Mouse (Mus musculus) cerebellum, adult (tissue): ENCODE data around the gene Map4k2.

Experiments
- ATAC-seq: cut with Nextera tagmentation; 2 replicates; pipeline ENCODE4 v1.9.2; 2017; ENCODE audit warnings: mild to moderate bottlenecking, moderate library complexity, mixed read lengths; ENCODE audit not compliant: insufficient number of reproducible peaks, low FRiP score, low TSS enrichment

Gene Map4k2

DNA sequence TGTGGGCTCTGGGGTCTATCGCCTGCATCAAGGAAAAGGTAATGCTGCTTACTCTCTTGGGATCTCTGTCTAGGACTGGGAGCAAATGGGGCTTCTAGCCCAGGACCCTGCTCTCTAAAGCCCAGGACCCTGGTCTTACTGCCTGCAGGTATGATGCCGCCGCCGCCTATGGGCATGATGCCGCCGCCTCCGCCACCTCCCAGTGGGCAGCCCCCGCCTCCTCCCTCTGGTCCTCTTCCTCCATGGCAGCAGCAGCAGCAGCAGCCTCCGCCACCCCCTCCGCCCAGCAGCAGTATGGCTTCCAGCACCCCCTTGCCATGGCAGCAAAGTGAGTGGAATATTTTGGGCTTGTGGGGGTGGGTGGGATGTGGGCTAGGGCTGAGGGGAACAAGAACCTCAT, 33.6 kb downstream of the Map4k2 start:
- no peak for ATAC-seq

DNA sequence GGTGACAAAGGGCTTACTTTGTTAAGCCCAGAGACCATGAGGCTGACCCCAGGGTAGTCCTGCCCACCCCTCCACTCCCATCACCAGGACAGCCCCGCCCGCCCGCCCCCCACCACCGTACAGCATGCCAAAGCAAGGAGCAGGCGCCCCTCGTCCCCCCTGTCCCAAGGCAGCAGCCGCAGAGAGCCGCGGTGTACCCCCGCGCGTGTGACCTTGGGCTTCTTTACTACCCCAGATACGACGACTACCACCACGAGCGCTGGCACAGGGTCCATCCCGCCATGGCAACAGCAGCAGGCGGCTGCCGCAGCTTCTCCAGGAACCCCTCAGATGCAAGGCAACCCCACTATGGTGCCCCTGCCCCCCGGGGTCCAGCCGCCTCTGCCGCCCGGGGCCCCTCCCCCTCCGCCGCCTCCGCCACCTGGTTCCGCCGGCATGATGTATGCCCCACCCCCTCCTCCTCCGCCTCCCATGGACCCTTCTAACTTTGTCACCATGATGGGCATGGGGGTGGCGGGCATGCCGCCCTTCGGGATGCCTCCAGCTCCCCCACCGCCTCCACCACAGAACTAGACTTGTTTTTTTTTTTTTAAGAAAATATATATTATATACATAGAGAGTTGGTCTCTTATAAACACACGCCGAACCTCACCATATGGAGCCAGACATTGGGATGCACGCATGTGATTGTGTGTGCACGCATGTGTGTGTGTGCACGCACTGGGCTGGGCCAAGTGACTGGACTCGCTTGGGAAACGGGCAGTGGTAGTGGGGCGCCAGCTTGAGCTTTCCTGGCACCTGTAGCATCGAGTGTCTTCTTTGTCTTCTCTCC, 34.7 kb downstream of the Map4k2 start:
- ATAC-seq, result no peak

DNA sequence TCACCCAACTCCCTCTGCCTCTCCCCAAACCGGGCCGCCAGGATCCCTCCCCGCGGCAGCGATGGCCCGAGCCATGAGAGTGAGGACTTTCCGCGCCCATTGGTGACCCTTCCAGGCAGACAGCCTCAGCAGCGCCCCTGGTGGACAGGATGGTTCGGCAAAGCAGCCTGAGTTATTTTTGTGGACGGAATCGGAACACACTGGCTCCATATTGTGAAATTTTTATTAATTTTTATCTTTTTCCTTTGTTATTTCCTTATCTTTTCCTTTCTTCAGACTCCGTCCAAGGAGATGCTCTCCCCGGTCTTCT, 35.3 kb downstream of the Map4k2 start:
- no peak for ATAC-seq

DNA sequence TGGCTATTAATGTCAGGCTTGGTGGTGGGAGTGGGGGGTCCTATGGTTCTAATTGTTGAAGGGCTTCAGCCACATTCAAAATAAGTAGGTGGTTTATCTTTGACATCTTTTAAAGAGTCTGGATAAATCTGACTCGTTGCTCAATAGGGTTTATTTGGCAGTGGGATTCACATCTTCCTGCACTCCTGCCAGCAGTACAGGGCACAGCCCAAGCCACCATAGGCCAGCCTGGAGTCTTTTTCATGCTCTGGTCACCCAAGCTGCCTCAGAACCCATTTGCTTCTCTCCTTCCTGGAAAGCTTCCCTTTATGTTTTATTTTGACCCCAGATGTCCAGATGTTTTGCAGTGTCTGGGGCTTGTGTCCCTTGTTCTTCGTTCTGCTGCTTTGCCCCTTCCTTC, 35.7 kb downstream of the Map4k2 start:
- no peak for ATAC-seq

DNA sequence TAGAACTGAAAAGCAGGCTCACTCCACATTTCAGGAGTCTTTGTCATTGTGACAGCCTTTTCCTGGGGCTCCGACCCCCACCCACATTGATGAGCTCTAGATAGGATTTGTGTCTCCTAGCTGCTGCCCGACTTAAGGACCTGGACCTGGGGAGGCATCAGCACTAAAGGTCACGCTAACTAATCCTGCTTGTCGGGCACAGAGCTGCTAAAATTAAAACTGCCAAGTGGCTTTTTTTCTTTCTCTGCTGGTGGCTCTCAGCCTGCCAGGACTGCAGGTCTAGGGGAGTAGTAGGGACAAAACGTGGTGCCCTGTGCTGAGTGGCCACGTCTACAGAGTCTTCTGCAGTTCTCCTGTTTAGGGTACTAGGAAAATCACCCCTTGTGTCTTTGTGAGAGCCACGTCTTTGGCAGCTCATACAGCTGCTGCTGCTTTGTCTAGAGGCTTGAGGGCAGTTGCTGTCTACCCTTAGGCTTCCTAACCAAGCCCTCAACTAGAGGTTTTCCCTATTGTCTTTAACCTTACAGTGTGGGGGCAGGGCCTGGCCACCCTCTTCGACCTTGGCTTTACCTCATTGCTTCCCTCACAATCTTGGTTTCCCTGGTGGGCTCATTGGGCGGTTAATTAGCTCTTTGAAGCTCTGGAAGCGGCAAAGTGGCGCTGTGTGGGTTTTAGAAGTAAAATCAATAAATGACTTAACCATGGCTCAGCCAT, 36.5 kb downstream of the Map4k2 start:
- ATAC-seq, result no peak

DNA sequence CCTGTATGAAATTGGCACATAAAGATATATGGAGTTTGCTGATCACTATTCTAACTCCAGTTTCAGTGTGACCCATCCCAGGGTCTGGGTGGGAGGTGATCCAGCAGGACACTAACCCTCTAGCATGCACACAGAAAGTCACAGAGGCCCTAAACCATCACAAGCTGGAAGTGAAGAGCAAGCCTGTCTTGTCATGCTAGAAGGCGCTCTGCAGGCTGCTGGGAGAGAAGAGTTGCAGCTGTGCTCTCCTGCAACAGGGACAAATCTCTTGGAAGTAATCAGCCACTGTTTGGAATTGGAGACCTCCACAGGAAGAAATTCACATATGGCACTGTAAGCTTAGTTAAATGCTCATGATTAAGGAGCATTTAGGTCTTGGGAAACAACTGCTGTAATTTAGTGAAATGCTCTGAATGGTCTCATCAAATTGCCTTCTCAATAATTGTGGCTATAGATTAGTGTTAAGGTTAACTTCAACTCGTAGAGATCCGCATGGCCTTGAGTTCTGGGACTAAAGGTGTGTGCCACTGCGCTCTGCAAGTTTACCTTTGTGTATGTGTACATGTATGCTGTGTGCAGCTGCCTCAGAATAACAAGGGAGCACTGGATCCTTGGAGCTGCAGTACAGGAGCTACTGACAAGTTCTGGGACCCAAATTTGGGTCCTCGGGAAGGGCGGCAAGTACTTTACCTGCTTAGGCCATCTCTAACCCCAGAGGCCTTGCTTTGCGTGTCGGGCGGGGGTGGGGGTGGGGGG, 39.7 kb downstream of the Map4k2 start:
- no peak for ATAC-seq

DNA sequence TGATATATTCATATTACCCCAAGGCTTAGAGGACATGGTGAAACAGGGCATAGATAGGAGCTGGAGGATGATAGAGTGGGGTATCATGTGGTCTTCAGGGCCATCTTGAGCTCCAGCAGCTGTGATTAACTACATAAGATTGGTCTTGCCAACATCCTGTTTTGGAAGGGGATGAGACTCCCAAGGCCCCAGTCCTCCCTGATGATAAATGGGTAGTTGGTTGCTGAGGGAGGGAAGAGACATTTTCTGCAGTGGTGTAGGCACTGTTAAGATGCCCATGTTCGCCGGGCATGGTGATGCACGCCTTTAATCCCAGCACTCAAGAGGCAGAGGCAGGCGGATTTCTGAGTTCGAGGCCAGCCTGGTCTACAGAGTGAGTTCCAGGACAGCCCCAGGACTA, 40.3 kb downstream of the Map4k2 start:
- no peak for ATAC-seq

DNA sequence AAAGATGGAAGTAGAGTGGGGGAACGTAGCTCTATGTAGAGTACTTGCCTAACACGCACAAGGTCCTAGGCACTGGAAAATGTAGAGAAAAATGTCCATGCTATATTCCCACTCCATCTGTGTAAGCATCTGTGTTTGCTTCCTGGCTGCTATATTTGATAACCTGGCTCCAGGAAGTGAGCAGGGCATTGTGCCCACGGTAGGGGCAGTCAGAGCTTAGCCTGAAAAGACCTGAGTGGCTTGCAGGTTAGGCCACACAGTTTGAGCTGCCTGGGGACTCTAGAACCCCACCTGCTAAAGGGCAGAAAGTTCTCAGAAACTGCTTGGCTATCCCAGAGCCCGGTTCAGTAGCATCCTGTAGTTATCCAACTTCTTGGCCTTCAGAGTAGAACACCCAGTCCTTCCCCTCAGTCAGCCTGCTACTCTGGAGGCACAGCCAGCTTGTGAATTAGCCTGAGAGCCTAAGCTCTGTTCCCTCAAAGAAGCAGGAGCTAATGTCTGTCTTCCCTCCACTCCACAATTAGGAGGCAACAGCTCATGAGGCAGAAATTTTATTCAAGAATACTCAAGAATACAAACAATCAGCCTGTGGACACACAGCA, 41.5 kb downstream of the Map4k2 start:
- ATAC-seq, result 0 out of 2 replicates have a peak, but pooled peaks have one; percentile 16

DNA sequence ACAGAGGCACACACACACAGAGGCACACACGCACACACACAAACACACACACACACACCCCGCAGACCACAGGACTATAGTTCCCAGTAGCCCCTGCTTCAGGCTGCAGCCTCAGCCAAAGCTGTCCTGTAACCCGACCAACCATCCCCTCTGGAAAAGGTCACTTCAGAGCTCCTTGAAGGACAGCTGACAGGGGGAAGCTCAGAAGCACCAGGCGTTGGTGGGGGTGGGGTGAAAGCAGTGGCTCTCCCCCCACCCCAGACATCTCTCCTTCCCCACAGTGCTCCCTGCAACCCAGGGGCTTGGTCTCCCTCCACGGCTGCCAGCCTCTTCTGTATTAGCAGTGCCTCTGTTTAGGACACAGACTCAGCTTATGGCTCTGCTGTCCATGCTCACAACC, 42.5 kb downstream of the Map4k2 start:
- no peak for ATAC-seq

DNA sequence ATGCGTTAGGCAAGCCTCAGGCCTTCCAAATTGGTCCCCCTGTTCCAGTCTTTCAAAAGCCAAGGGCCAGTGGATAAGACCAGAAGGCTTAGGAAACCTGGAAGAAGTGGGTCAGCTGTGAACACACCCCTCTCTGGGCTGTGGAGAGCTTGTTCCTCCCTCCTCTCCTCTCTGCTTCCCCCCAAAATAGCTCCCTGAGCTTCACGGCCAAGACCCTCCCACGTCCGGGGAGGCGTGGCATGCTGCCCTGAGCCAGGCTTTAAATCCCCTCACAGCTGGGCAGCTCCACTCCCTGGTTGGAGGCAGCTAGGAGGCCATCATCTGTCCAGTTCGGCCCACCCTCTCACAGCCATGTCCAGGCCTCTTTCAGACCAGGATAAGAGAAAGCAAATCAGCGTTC, 43.2 kb downstream of the Map4k2 start, which contains the start of gene Pygm:
Gene Pygm (plus strand): TSS at position 272 of the 400 bp plus-strand sequence.
- no peak for ATAC-seq

DNA sequence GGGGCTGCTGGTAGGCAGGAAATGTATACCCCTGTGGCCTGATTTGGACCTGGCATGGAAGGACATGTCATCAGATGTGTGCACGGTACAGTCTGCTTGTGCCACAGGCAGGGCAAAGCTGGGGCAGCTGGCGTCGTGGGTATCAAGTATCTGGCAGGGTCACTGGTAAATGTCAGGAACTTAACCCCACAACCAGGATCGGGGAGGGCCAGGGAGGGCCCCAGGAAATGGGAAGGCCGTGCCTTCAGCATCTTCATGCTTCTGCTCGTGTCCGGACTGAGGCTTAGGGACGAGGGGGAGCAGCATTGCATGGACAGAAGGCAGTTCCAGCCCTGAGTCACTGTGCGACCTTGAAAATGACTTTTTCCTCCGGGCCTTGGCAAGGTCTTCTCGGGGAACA, 44.0 kb downstream of the Map4k2 start:
- no peak for ATAC-seq

DNA sequence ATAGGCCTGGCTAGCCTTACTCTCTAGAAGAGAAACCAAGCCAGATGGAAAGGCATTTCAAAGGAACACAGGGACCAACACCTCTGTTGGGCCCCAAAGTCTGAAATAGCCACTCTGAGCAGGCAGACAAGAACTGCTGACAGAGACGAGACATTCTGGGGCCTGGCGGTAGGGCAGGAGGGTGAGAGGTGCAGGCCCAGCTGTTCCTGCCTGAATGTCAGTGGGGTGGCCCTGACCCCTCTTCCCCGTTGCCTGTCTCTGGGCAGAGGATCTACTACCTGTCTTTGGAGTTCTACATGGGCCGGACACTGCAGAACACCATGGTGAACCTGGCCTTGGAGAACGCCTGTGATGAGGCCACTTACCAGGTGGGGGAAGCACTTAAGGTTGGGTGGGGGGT, 44.5 kb downstream of the Map4k2 start:
- no peak for ATAC-seq

DNA sequence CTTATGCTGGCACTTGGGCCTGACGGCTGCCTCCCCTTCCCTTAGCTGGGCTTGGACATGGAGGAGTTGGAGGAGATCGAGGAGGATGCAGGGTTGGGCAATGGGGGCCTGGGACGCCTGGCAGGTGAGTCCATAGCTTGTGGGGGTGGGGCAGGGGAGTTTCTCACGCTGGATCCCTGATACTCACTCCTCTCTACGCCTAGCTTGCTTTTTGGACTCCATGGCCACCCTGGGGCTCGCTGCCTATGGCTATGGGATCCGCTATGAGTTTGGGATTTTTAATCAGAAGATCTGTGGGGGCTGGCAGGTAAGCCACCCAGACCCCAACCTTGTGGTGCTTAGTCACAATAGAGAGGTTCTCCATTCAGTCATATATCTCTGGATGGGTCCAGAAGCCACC, 44.9 kb downstream of the Map4k2 start:
- ATAC-seq, result no peak

DNA sequence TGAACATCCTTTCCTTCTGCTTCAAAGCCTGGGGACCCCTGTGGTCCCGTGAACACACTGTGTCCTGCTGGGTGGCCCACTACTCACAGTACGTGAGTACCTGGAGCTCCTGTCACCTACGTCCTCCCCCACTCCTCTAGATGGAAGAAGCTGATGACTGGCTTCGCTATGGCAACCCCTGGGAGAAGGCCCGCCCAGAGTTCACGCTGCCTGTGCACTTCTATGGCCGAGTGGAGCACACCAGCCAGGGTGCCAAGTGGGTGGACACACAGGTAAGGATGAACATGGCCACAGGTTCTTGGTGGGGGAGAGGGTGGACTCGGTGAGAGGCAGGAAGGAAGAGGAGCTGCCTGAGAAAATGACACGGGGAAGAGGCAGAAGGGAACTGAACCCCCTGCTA, 45.3 kb downstream of the Map4k2 start:
- ATAC-seq, result no peak

DNA sequence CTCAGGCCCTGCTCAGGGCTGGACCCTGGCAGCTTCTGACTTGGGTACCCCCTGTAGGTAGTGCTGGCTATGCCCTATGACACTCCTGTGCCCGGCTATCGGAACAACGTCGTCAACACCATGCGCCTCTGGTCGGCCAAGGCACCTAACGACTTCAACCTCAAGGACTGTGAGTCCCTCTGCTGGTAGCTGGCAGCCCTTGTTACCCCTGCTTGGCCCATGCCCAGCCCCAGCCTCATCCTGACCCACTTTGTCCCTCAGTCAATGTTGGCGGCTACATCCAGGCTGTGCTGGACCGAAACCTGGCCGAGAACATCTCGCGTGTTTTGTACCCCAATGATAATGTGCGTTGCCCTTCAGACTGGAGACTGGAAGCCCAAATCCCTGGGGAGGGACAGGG, 47.1 kb downstream of the Map4k2 start:
- no peak for ATAC-seq

DNA sequence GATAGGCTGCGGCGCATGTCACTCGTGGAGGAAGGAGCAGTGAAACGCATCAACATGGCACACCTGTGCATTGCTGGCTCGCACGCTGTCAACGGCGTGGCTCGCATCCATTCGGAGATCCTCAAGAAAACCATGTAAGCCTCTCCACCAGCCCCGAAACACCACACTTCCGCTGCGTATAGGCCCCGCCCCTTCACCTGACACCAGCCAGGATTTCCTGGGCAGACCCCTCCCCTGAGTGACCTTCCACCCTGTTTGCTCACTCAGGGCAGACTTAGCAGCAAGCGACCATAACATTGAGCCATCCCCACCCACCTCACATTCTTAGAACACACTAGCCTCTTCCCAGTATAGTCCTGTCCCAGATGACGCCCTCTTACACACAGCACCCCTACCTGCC, 48.9 kb downstream of the Map4k2 start:
- no peak for ATAC-seq

DNA sequence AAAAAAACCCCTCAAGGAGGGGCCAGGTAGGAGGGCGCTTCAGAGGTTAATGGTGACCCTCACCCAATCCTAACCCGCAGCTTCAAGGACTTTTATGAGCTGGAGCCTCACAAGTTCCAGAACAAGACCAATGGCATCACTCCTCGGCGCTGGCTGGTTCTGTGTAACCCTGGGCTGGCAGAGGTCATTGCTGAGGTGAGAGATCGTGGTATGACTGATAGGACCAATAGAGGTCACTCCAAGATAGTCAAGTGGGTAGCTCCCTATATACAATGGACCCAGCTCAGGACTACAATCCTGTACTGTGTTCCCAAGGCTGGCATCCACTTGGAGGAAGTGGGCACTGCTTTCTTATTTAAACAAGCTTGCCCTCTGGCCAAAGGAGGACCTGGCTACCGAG, 49.3 kb downstream of the Map4k2 start:
- ATAC-seq, result no peak

DNA sequence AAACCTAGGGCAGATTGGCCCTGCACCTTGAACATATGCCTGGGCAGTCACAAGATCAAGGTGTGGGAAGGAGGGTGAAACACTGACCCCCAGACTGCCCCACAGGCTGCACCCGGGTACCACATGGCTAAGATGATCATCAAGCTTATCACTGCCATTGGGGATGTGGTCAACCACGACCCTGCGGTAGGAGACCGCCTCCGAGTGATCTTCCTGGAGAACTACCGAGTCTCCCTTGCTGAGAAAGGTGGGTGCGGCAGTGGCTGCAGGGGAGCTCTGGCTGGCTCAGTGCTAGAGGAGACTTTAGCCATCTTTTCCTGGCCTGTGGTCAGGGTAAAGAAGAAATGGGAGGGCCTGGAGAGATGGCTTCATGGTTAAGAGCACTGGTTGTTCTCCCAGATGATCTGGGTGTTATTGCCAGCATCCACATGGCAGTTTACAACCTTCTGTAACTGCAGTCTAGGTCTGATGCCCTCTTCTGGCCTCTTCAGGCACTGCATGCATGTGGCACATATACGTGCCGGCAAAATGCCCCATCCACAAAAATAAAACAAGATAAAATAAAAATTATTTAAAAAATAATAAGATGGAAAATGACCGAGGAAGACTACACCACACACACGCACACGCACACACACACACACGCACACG, 51.9 kb downstream of the Map4k2 start:
- ATAC-seq, result no peak

DNA sequence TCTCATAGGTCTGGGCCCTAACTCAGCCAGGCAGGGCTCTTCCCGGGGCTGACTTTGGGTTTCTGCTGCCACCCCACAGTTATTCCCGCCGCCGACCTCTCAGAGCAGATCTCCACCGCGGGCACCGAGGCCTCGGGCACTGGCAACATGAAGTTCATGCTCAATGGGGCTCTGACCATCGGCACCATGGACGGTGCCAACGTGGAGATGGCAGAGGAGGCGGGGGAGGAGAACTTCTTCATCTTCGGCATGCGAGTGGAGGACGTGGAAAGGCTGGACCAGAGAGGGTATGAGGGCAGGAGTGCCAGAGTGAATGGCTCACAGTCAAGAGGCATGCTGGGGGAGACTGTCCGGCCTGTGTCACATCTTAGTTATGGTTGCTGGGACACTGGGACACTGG, 52.7 kb downstream of the Map4k2 start:
- ATAC-seq, result no peak

DNA sequence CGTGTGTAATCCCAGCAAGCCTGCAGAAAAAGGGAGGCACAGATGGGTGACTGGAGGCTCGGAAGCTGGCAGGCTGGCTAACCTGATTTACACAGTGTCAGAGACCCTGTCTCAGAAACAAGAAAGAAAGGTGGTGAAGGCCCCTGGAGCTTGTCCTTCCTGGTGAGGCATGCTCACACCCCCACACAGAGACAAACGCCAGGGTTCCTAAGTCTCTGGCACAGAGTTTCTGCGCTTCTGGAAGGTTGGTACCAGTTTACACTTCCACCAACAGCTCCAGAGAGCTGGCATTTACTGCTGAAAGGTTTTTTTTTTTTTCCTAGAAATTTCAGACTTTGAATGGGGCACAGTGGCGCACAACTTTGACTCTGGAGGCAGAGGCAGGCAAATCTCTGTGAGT, 55.3 kb downstream of the Map4k2 start:
- no peak for ATAC-seq
